Mouse (Mus musculus): ENCODE measurements around the gene Gucd1. TPM values are rescaled to one million over a fixed set of nuclear protein-coding genes. Genes with fewer than 3 reads are reported as not detected.

Gucd1 gene
- total and polyA plus RNA-seq, 3 experiments: 16.8 to 19.0 (median 18.0) TPM

DNA sequence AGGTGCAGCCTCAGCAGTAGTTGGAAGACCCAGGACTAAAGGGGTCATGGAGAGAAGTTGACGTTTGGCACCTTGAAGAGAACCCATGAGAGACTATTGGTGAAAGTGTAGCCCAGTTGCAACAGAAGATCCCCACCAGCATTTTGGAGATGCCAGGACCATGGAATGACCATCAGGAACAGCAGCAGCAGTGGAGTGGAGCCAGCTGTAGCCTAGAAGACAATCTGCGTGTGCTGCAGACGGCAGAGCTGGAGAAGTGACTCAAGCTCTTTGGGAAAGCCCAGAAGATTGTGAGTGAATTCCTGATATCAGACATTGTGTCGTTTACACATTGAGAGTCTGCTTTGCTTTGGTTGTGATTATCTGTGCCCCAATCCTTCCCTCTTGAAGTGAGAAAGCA is 36.1 kb downstream of the Gucd1 start:
- DNase-seq (ENCODE audit: extremely low read depth): no peak

DNA sequence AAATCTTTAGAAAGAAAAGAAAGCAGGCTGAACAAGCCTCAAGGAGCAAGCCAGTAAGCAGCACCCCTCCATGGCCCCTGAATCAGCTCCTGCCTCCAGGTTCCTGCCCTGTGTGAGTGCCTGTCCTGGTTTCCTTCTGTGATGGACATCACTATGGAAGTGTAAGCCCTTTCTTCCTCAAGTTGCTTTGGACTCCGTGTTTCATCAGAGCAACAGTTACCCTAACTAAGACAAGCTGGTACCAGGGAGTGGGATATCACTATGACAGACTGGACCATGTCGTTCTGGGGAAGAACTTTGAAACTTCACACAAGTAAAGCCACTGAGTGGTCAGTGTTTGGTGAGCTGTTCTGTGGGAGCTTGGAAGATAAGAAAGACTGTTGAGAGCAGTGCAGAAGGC is 37.8 kb downstream of the Gucd1 start:
- Histone ChIP-seq H3K27ac (ENCODE audit: insufficient read depth, low read depth) (no peak overlapping the region), H3K9me3 (replicated peaks; ENCODE audit: low read length) (no peaks in the 10 kb centered on the region), H3K4me2 (ENCODE audit: insufficient read depth, low read depth, poor library complexity, severe bottlenecking) (no peak overlapping the region), H3K27me3 (replicated peaks) (no peaks in the 10 kb centered on the region), H3K4me1 (ENCODE audit: control insufficient read depth in 1 of 2, insufficient read depth in 2 of 2) (peaks cover 10 to 20% of the 10 kb centered on the region in 2 experiments), H3K79me2 (replicated peaks; ENCODE audit: control insufficient read depth, extremely low read depth, insufficient read depth, poor library complexity, severe bottlenecking) (no peaks in the 10 kb centered on the region), H3K4me3 (replicated peaks in 1 of 3; ENCODE audit: low read depth in 2 of 3, low read length in 2 of 3, poor library complexity in 1 of 3) (no peak overlapping the region), H3K9ac (ENCODE audit: insufficient read depth, low read depth) (no peak overlapping the region), H3K36me3 (replicated peaks in 1 of 2; ENCODE audit: control insufficient read depth in 1 of 2, insufficient read depth in 1 of 2, low read length in 1 of 2) (no peaks in the 10 kb centered on the region)
- in situ Hi-C loops (cut with MboI; ENCODE audit: low pct_ligation_motif_present, low pct_unique_long_range_greater_than_20kb, low sequenced_read_pairs): loop anchor here (5.0 to 10.0 kb wide), 2 partner anchors 33 to 215 kb away; no protein-coding TSS in a partner anchor
- dilution Hi-C loops (cut with MboI; ENCODE audit: extremely low pct_ligation_motif_present, extremely low pct_unique_long_range_greater_than_20kb, low sequenced_read_pairs): no loop called here
- no peak for DNase-seq (ENCODE audit: extremely low read depth)
- no peak for TF ChIP-seq POLR2AphosphoS2 (IDR thresholded peaks at IDR 0.05; ENCODE audit: low read depth, low read length)
- TF ChIP-seq CTCF (conservative IDR thresholded peaks at IDR 0.05 in 1 of 2, IDR thresholded peaks at IDR 0.05 in 1 of 2; ENCODE audit: low read depth in 2 of 2, low read length in 2 of 2): no peak
- TF ChIP-seq RCOR1 (conservative IDR thresholded peaks at IDR 0.05; ENCODE audit: low read depth, low read length): no peak
- TF ChIP-seq ELF1 (IDR thresholded peaks at IDR 0.05; ENCODE audit: low read depth, low read length): no peak
- no peak for TF ChIP-seq MAFK (IDR thresholded peaks at IDR 0.05; ENCODE audit: insufficient replicate concordance, low read length)
- no peak for TF ChIP-seq KAT2A (IDR thresholded peaks at IDR 0.05; ENCODE audit: insufficient replicate concordance, low read length)

More for the DNA sequence above, 36.1 kb downstream of the Gucd1 start:
- Histone ChIP-seq H3K27me3 (replicated peaks) (no peaks in the 10 kb centered on the region), H3K9me3 (replicated peaks; ENCODE audit: low read length) (no peaks in the 10 kb centered on the region), H3K4me3 (replicated peaks in 1 of 3; ENCODE audit: low read depth in 2 of 3, low read length in 2 of 3, poor library complexity in 1 of 3) (no peak overlapping the region), H3K79me2 (replicated peaks; ENCODE audit: control insufficient read depth, extremely low read depth, insufficient read depth, poor library complexity, severe bottlenecking) (no peaks in the 10 kb centered on the region), H3K4me2 (ENCODE audit: insufficient read depth, low read depth, poor library complexity, severe bottlenecking) (no peak overlapping the region), H3K9ac (ENCODE audit: insufficient read depth, low read depth) (no peak overlapping the region), H3K4me1 (ENCODE audit: control insufficient read depth in 1 of 2, insufficient read depth in 2 of 2) (peaks cover 13 to 36% of the 10 kb centered on the region in 2 experiments), H3K36me3 (replicated peaks in 1 of 2; ENCODE audit: control insufficient read depth in 1 of 2, insufficient read depth in 1 of 2, low read length in 1 of 2) (no peaks in the 10 kb centered on the region), H3K27ac (ENCODE audit: insufficient read depth, low read depth) (no peak overlapping the region)
- TF ChIP-seq GABPA (IDR thresholded peaks at IDR 0.05; ENCODE audit: insufficient replicate concordance, low read depth, low read length): no peak
- TF ChIP-seq RCOR1 (conservative IDR thresholded peaks at IDR 0.05; ENCODE audit: low read depth, low read length): no peak
- no peak for TF ChIP-seq POLR2AphosphoS2 (IDR thresholded peaks at IDR 0.05; ENCODE audit: low read depth, low read length)
- no peak for TF ChIP-seq JUND (conservative IDR thresholded peaks at IDR 0.05; ENCODE audit: low read depth, low read length)
- TF ChIP-seq ELF1 (IDR thresholded peaks at IDR 0.05; ENCODE audit: low read depth, low read length): no peak
- TF ChIP-seq MXI1 (IDR thresholded peaks at IDR 0.05; ENCODE audit: low read depth, low read length): no peak
- no peak for TF ChIP-seq ZNF384 (IDR thresholded peaks at IDR 0.05; ENCODE audit: low read depth, low read length)
- TF ChIP-seq CTCF (conservative IDR thresholded peaks at IDR 0.05 in 1 of 2, IDR thresholded peaks at IDR 0.05 in 1 of 2; ENCODE audit: low read depth in 2 of 2, low read length in 2 of 2): no peak
- no peak for TF ChIP-seq USF2 (conservative IDR thresholded peaks at IDR 0.05; ENCODE audit: low read depth, low read length)
- no peak for TF ChIP-seq MAFK (IDR thresholded peaks at IDR 0.05; ENCODE audit: insufficient replicate concordance, low read length)
- TF ChIP-seq NRF1 (IDR thresholded peaks at IDR 0.05; ENCODE audit: low read depth, low read length): no peak
- TF ChIP-seq E2F4 (IDR thresholded peaks at IDR 0.05; ENCODE audit: insufficient replicate concordance, low read depth, low read length): no peak
- TF ChIP-seq PAX5 (IDR thresholded peaks at IDR 0.05; ENCODE audit: low read length): no peak
- TF ChIP-seq SIN3A (IDR thresholded peaks at IDR 0.05; ENCODE audit: low read length): no peak
- no peak for TF ChIP-seq MAZ (IDR thresholded peaks at IDR 0.05; ENCODE audit: low read depth, low read length)
- dilution Hi-C loops (cut with MboI; ENCODE audit: extremely low pct_ligation_motif_present, extremely low pct_unique_long_range_greater_than_20kb, low sequenced_read_pairs) (no loop called here), in situ Hi-C loops (cut with MboI; ENCODE audit: low pct_ligation_motif_present, low pct_unique_long_range_greater_than_20kb, low sequenced_read_pairs) (loop anchor here (5.0 to 10.0 kb wide), 2 partner anchors 34 to 217 kb away; no protein-coding TSS in a partner anchor)

Data from CH12.LX (cell line).